19 mouse cellular contexts compared by ENCODE assay signal in genomic region chr15:60728337-60728736, GRCm38 (mm10).
A peak's percentile ranks its signal among the peaks of the same experiment; 100 is the strongest.
DNase-seq lines count a peak whose midpoint lies in the region; ATAC-seq lines count a peak whose summit lies in the region.
"Had no signal": no experiment of that assay in that cellular context is flagged by ENCODE, and none has a peak within 500 bp of the region (broad histone marks: within the 10 kb centered on the region; RNA-seq: fewer than 3 reads in every experiment).

No protein-coding gene starts in this region.

- WGBS in forebrain, embryonic 12.5 days: 70% methylated on average over 4 of the region's 4 CpGs
- 42% methylated on average over 4 of the region's 4 CpGs for WGBS in forebrain, embryonic 16.5 days
- WGBS in kidney, embryonic 16.5 days: 22% methylated on average over 4 of the region's 4 CpGs

- H3K36me3 ChIP-seq in forebrain, embryonic 12.5 days (replicated peaks): no peaks in the 10 kb centered on the region
- H3K36me3 ChIP-seq in forebrain, embryonic 16.5 days (ENCODE audit: control insufficient read depth, insufficient read depth): no peaks in the 10 kb centered on the region
- no peaks in the 10 kb centered on the region for H3K36me3 ChIP-seq in kidney, embryonic 16.5 days (ENCODE audit: insufficient read depth, low read length)
- H3K36me3 ChIP-seq: embryonic facial prominence, embryonic 15.5 days; hindbrain, embryonic 15.5 days; liver, embryonic 13.5 days; midbrain, embryonic 12.5 days had no signal

- peak overlapping the region; percentile 58; the same call in 1 of the 2 replicates for H3K27ac ChIP-seq in forebrain, embryonic 12.5 days
- H3K27ac ChIP-seq in forebrain, embryonic 16.5 days (ENCODE audit: low read length): peak overlapping the region; percentile 12; the same call in 1 of the 2 replicates
- peak overlapping the region; percentile 7; the same call in 1 of the 2 replicates for H3K27ac ChIP-seq in kidney, embryonic 16.5 days (ENCODE audit: low read length)
- H3K27ac ChIP-seq: embryonic facial prominence, embryonic 15.5 days; hindbrain, embryonic 15.5 days; left cerebral cortex, adult 2 months; liver, embryonic 13.5 days; midbrain, embryonic 12.5 days had no signal

- H3K27me3 ChIP-seq in forebrain, embryonic 12.5 days: no peaks in the 10 kb centered on the region
- no peaks in the 10 kb centered on the region for H3K27me3 ChIP-seq in forebrain, embryonic 16.5 days (replicated peaks; ENCODE audit: control insufficient read depth, insufficient read depth, low read length)
- H3K27me3 ChIP-seq in kidney, embryonic 16.5 days (ENCODE audit: insufficient read depth, low read length): no peaks in the 10 kb centered on the region
- H3K27me3 ChIP-seq: embryonic facial prominence, embryonic 15.5 days; hindbrain, embryonic 15.5 days; liver, embryonic 13.5 days; midbrain, embryonic 12.5 days had no signal

- H3K4me3 ChIP-seq in forebrain, embryonic 12.5 days (replicated peaks): no peak overlapping the region
- no peak overlapping the region for H3K4me3 ChIP-seq in forebrain, embryonic 16.5 days (replicated peaks; ENCODE audit: low read length)
- H3K4me3 ChIP-seq in kidney, embryonic 16.5 days (ENCODE audit: low read length): 0 out of 2 replicates have a peak overlapping the region, but pooled peaks have one; percentile 1
- H3K4me3 ChIP-seq: embryonic facial prominence, embryonic 15.5 days; hindbrain, embryonic 15.5 days; left cerebral cortex, adult 2 months; liver, embryonic 13.5 days; midbrain, embryonic 12.5 days had no signal

- peaks cover 5% of the 10 kb centered on the region; the same call in 1 of the 2 replicates for H3K4me1 ChIP-seq in forebrain, embryonic 12.5 days
- peaks cover 9% of the 10 kb centered on the region for H3K4me1 ChIP-seq in forebrain, embryonic 16.5 days (replicated peaks; ENCODE audit: control insufficient read depth, insufficient read depth, low read length)
- 0 out of 2 replicates have a peak, but pooled peaks cover 5% of the 10 kb centered on the region for H3K4me1 ChIP-seq in kidney, embryonic 16.5 days (ENCODE audit: insufficient read depth, low read length)
- H3K4me1 ChIP-seq: embryonic facial prominence, embryonic 15.5 days; hindbrain, embryonic 15.5 days; liver, embryonic 13.5 days; midbrain, embryonic 12.5 days had no signal

- peak; percentile 24 for DNase-seq in retina, embryonic 14.5 days (ENCODE audit: low spot score)
- DNase-seq in natural killer cell, adult 2 months (ENCODE audit: low spot score in 2 of 2): no peak
- DNase-seq in right cerebral cortex, adult 2 months (ENCODE audit: low spot score in 2 of 2): no peak
- DNase-seq: adrenal gland, adult 8-10 months; cerebellum, adult 8-10 months; gastrocnemius, postnatal 14 days; heart, adult 11 months; liver, embryonic 13.5 days; lung, embryonic 14.5 days; thymus, postnatal 36 days had no signal

- H3K9ac ChIP-seq in forebrain, embryonic 12.5 days: no peak overlapping the region
- H3K9ac ChIP-seq in forebrain, embryonic 16.5 days (replicated peaks; ENCODE audit: low read depth, low read length): no peak overlapping the region
- H3K9ac ChIP-seq in kidney, embryonic 16.5 days (replicated peaks; ENCODE audit: low read length): no peak overlapping the region
- H3K9ac ChIP-seq: embryonic facial prominence, embryonic 15.5 days; hindbrain, embryonic 15.5 days; liver, embryonic 13.5 days; lung, embryonic 14.5 days; midbrain, embryonic 12.5 days had no signal

- H3K4me2 ChIP-seq in forebrain, embryonic 12.5 days: no peak overlapping the region
- H3K4me2 ChIP-seq in forebrain, embryonic 16.5 days (ENCODE audit: low read length): peak overlapping the region; percentile 20; the same call in 1 of the 2 replicates
- peak overlapping the region; percentile 34; the same call in 1 of the 2 replicates for H3K4me2 ChIP-seq in kidney, embryonic 16.5 days (replicated peaks; ENCODE audit: low read depth, low read length)
- H3K4me2 ChIP-seq: embryonic facial prominence, embryonic 15.5 days; heart, embryonic 11.5 days; hindbrain, embryonic 15.5 days; liver, embryonic 13.5 days; lung, embryonic 14.5 days; midbrain, embryonic 12.5 days had no signal

- H3K9me3 ChIP-seq in forebrain, embryonic 12.5 days: no peaks in the 10 kb centered on the region
- H3K9me3 ChIP-seq in forebrain, embryonic 16.5 days (ENCODE audit: control insufficient read depth, low read length): no peaks in the 10 kb centered on the region
- no peaks in the 10 kb centered on the region for H3K9me3 ChIP-seq in kidney, embryonic 16.5 days (ENCODE audit: low read length)
- H3K9me3 ChIP-seq: embryonic facial prominence, embryonic 15.5 days; hindbrain, embryonic 15.5 days; liver, embryonic 13.5 days; midbrain, embryonic 12.5 days had no signal

- ATAC-seq in forebrain, embryonic 12.5 days (ENCODE audit: low FRiP score): peak; percentile 49; the same call in 1 of the 2 replicates
- peak; percentile 57; the same call in 1 of the 2 replicates for ATAC-seq in forebrain, embryonic 16.5 days
- peak; percentile 96 for ATAC-seq in kidney, embryonic 16.5 days (ENCODE audit: low FRiP score, low TSS enrichment)
- ATAC-seq in cerebellum, adult (ENCODE audit: insufficient number of reproducible peaks, low FRiP score, low TSS enrichment): no peak

Comparison
In these comparisons a context has a peak if more than half of its experiments do, and no peak if none do; other contexts are left out.
1. H3K27ac ChIP-seq: peak in every context shown above with its lines; median percentile 58 in forebrain, embryonic 12.5 days; 12 in forebrain, embryonic 16.5 days; 7 in kidney, embryonic 16.5 days.